Mouse (Mus musculus): ENCODE data around the gene Insl3. TPM values are rescaled to one million over a fixed set of nuclear protein-coding genes. Genes with fewer than 3 reads are reported as not detected.
A peak's percentile ranks its signal among the peaks of the same experiment; 100 is the strongest.

Gene Insl3
- polyA plus RNA-seq, 1 experiment from 2014 or later: 0.37 TPM

DNA sequence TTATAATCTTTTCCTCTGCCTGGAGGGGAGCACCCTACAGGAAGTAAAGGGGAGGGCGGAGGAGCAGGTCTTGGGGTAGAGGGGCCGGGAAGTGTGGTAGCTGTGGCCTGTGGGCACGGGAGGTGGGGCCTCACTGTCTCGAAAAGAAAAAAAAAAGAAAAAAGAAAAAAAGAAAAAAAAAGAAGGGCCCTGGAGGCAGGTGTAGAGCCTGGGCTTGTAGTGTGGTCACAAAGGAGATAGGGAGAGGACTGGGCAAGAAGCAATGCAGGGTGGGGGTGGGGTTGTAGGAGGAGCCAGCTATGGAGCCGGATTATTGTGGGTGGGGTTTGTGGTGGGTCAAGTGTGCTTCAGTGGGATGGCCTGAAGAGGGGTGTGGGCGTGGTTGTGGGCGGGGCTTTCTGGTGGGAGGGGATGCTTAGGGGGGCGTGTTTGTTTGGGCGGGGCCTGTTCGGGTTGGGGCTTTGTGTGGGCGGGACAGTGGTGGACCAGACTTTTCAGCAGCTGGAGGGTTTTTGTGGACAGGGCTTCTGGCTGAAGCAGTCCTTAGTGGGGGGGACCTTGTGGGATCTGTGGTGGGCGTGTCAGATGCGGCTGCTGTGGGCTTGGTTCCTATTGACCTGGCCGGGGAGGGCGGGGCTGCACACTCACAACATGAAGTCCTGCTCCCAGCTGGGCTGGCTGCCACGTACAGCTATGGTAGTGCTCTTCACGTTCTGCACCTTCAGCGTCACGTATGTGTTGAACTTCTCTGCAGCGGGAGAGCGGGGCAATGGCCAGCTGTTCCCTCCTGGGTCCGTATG, 23.5 kb upstream of the Insl3 start:
- H3K4me1 ChIP-seq (replicated peaks; ENCODE audit: control insufficient read depth, insufficient read depth, low read length): peaks cover 11% of the 10 kb centered on the region
- H3K9ac ChIP-seq (ENCODE audit: low read depth, low read length): peak overlapping the region; percentile 7; the same call in 1 of the 2 replicates
- H3K27me3 ChIP-seq (ENCODE audit: control insufficient read depth, insufficient read depth, low read length): peaks cover 19% of the 10 kb centered on the region
- H3K4me3 ChIP-seq (ENCODE audit: low read depth, low read length): no peak overlapping the region; the same call in 1 of the 2 replicates
- peak; percentile 78 for ATAC-seq (ENCODE audit: low FRiP score)
- whole genome bisulfite sequencing: 4% methylated on average over 21 of the region's 22 CpGs
- peak; percentile 86 for DNase-seq (ENCODE audit: low spot score)
- no peaks in the 10 kb centered on the region for H3K9me3 ChIP-seq (ENCODE audit: control insufficient read depth, low read length)
- H3K27ac ChIP-seq (ENCODE audit: low read depth, low read length): no peak overlapping the region
- peak overlapping the region; percentile 28 for H3K4me2 ChIP-seq (replicated peaks; ENCODE audit: low read depth, low read length)
- no peaks in the 10 kb centered on the region for H3K36me3 ChIP-seq (ENCODE audit: control insufficient read depth, insufficient read depth, low read length)

DNA sequence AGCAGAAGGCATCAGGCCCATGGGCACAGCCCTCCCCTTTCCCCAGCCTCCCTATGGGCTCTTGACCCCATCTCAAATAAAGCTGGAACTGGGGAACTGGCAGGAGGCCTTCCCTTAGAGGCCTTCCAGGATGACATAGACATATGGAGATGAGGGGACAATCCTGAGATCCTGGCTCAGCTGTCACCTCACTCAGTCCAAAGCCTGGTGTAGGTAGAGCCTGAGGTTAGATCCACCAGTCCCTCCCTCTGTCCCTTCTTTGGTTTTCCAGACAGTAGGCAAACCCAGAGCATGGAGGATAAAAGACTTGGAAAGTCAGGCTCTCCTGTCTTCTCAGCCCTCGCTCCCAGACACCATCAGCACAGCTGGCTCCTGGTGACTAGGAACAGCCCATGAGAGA, 22.2 kb upstream of the Insl3 start:
- peaks cover 16% of the 10 kb centered on the region for H3K27me3 ChIP-seq (ENCODE audit: control insufficient read depth, insufficient read depth, low read length)
- peaks cover 11% of the 10 kb centered on the region for H3K4me1 ChIP-seq (replicated peaks; ENCODE audit: control insufficient read depth, insufficient read depth, low read length)
- 38% methylated on average over 1 of the region's 1 CpGs for WGBS
- H3K4me3 ChIP-seq (ENCODE audit: low read depth, low read length): no peak overlapping the region
- H3K27ac ChIP-seq (ENCODE audit: low read depth, low read length): peak overlapping the region; percentile 69; the same call in 1 of the 2 replicates
- no peak overlapping the region for H3K9ac ChIP-seq (ENCODE audit: low read depth, low read length)
- DNase-seq (ENCODE audit: low spot score): no peak
- no peak for ATAC-seq (ENCODE audit: low FRiP score)
- H3K4me2 ChIP-seq (replicated peaks; ENCODE audit: low read depth, low read length): no peak overlapping the region
- H3K36me3 ChIP-seq (ENCODE audit: control insufficient read depth, insufficient read depth, low read length): no peaks in the 10 kb centered on the region
- no peaks in the 10 kb centered on the region for H3K9me3 ChIP-seq (ENCODE audit: control insufficient read depth, low read length)

DNA sequence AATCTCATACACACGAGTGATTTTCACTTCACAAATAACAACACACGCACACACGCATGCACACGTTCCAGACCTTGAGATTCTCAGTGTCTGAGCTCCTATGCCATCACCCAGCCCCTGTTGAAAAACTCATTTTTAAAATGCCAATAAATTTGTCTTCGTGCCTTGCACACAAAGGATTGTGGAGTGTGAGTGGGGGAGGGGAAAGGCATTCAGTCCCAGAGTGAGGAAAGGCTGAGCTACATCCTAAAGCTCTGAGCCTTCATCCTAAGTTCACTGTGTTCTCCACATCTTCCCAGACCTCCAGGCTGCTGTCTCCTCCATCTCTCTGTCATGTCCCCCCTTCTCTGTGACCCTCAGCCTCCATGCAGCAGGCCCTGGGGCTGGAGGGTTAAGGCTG, 21.8 kb upstream of the Insl3 start:
- Histone ChIP-seq H3K4me2 (replicated peaks; ENCODE audit: low read depth, low read length) (no peak overlapping the region), H3K27ac (ENCODE audit: low read depth, low read length) (peak overlapping the region; percentile 69), H3K9me3 (ENCODE audit: control insufficient read depth, low read length) (no peaks in the 10 kb centered on the region), H3K36me3 (ENCODE audit: control insufficient read depth, insufficient read depth, low read length) (no peaks in the 10 kb centered on the region), H3K4me3 (ENCODE audit: low read depth, low read length) (no peak overlapping the region), H3K4me1 (replicated peaks; ENCODE audit: control insufficient read depth, insufficient read depth, low read length) (peaks cover 11% of the 10 kb centered on the region), H3K27me3 (ENCODE audit: control insufficient read depth, insufficient read depth, low read length) (peaks cover 15% of the 10 kb centered on the region), H3K9ac (ENCODE audit: low read depth, low read length) (no peak overlapping the region)
- DNase-seq (ENCODE audit: low spot score) (peak; percentile 47), ATAC-seq (ENCODE audit: low FRiP score) (no peak)
- 48% methylated on average over 5 of the region's 5 CpGs for WGBS

DNA sequence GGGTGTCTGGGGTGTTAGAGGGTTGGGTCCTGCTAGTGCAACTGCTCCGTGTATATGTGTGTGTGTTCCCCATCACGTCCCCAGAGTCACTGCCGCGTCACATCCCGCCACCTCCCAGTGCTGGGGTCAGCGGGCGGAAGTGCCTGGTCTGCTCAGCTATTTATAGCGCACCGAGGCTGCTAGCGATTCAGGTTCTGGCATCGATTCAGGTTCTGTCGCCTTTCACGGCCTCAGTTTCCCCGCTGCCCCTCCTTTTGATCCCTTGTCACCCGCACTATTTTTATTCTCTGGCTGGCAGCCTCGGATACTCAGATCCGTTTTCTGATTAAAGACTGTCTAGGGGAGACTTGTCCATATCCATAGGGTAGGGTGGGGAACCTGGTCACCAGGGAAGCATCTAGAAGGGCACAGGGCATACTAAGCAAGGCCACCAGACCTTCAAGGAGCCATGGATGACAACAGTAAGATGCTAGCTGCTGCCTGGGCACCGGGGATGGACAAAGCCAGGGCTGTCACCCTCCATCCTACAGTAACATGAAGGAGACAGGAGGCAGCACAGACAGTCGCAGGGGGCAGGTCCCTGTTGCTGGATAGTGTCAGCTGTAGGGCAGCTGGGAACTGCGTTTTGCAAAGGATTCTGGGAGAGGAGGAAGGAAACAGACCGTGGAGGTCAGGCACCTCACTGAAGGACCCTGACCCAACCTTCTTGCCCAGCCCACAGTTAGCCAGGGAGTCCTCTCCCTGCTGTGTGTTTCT, 20.6 kb upstream of the Insl3 start:
- DNase-seq (ENCODE audit: low spot score) (peak; percentile 49), ATAC-seq (ENCODE audit: low FRiP score) (no peak)
- H3K36me3 ChIP-seq (ENCODE audit: control insufficient read depth, insufficient read depth, low read length): no peaks in the 10 kb centered on the region
- H3K27ac ChIP-seq (ENCODE audit: low read depth, low read length): peak overlapping the region; percentile 69; the same call in 1 of the 2 replicates
- H3K4me1 ChIP-seq (replicated peaks; ENCODE audit: control insufficient read depth, insufficient read depth, low read length): peaks cover 11% of the 10 kb centered on the region
- H3K4me3 ChIP-seq (ENCODE audit: low read depth, low read length): no peak overlapping the region
- H3K4me2 ChIP-seq (replicated peaks; ENCODE audit: low read depth, low read length): peak overlapping the region; percentile 31
- WGBS: 3% methylated on average over 21 of the region's 21 CpGs
- H3K9ac ChIP-seq (ENCODE audit: low read depth, low read length): peak overlapping the region; percentile 31; the same call in 1 of the 2 replicates
- no peaks in the 10 kb centered on the region for H3K9me3 ChIP-seq (ENCODE audit: control insufficient read depth, low read length)
- H3K27me3 ChIP-seq (ENCODE audit: control insufficient read depth, insufficient read depth, low read length): peaks cover 12% of the 10 kb centered on the region

DNA sequence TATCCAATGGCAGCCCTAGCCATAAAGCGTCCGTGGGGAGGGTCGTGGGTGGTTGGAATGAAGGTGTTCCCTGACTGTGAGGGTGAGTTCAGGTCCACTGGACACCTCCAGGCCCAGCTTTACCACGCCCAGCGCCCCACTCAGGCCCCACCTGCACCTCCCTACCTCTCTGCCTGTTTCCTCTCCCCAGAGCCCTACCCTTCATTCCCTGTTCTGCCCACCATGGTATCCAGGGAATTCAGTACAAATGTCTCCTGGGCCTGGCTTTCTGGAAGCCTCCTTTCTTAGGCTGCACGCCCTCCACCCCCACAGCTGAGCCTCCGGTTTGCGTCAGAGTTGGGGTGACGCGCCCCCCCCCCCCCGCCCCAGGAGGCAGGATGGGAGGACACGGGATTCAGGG, 18.8 kb upstream of the Insl3 start:
- no peaks in the 10 kb centered on the region for H3K9me3 ChIP-seq (ENCODE audit: control insufficient read depth, low read length)
- H3K36me3 ChIP-seq (ENCODE audit: control insufficient read depth, insufficient read depth, low read length): no peaks in the 10 kb centered on the region
- peak overlapping the region; percentile 40; the same call in 1 of the 2 replicates for H3K9ac ChIP-seq (ENCODE audit: low read depth, low read length)
- H3K4me2 ChIP-seq (replicated peaks; ENCODE audit: low read depth, low read length): peak overlapping the region; percentile 94
- 24% methylated on average over 4 of the region's 12 CpGs for WGBS
- H3K4me1 ChIP-seq (replicated peaks; ENCODE audit: control insufficient read depth, insufficient read depth, low read length): peaks cover 11% of the 10 kb centered on the region
- H3K27me3 ChIP-seq (ENCODE audit: control insufficient read depth, insufficient read depth, low read length): peaks cover 11% of the 10 kb centered on the region
- DNase-seq (ENCODE audit: low spot score) (no peak), ATAC-seq (ENCODE audit: low FRiP score) (peak; percentile 4; the same call in 1 of the 2 replicates)
- H3K4me3 ChIP-seq (ENCODE audit: low read depth, low read length): peak overlapping the region; percentile 77
- peak overlapping the region; percentile 17 for H3K27ac ChIP-seq (ENCODE audit: low read depth, low read length)

DNA sequence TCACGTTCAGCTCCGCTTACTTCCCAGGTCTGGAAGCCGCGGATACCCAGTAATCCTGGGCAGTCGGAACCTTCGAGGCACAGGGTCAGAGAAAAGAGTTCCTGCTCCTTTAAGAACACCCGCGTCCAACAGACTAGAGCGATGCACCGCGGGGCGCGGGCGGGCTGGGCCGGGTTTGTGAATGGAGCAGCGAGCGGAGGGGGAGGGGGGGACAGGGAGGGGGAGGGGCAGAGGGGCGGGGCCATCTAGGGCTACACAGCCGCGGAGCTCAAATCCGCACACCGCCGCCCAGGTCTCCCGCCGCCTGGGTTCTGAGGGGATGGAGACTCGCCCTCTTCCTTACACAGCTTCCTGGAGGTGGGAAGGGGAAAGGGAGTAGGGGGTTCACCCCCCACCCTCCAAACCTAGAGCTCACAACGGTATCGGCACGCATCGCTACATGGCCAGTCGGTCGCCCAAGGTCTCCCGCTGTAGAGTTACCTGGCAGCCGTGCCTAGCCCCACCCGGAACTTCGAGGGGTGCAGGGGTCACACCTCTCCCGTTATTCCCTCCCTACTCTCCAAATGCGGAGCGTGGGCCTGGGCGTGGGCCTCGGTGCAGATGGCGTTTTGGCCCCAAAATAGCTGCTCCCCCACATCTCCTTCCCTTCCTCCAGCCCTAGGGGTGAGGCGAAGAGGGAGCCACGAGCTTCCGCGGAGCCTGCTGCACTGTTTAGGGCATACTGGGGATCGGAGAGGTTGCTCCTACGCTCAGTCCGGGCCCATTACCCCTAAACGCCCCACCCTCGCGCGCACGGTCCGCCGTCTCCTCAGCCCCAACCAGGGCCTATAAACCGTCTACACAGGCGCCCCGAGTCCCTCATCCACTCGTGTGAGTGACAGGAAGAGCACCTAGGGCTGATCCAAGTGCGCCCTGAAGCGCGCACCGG, 18.1 kb upstream of the Insl3 start:
- ATAC-seq (ENCODE audit: low FRiP score) (peak; percentile 66), DNase-seq (ENCODE audit: low spot score) (peak; percentile 85)
- peaks cover 18% of the 10 kb centered on the region for H3K27me3 ChIP-seq (ENCODE audit: control insufficient read depth, insufficient read depth, low read length)
- H3K4me2 ChIP-seq (replicated peaks; ENCODE audit: low read depth, low read length): peak overlapping the region; percentile 94
- H3K9ac ChIP-seq (ENCODE audit: low read depth, low read length): peak overlapping the region; percentile 57
- peaks cover 11% of the 10 kb centered on the region for H3K4me1 ChIP-seq (replicated peaks; ENCODE audit: control insufficient read depth, insufficient read depth, low read length)
- peak overlapping the region; percentile 76 for H3K27ac ChIP-seq (ENCODE audit: low read depth, low read length)
- no peaks in the 10 kb centered on the region for H3K36me3 ChIP-seq (ENCODE audit: control insufficient read depth, insufficient read depth, low read length)
- H3K9me3 ChIP-seq (ENCODE audit: control insufficient read depth, low read length): no peaks in the 10 kb centered on the region
- H3K4me3 ChIP-seq (ENCODE audit: low read depth, low read length): peak overlapping the region; percentile 77
- WGBS: under 1% methylated on average over 53 of the region's 64 CpGs

DNA sequence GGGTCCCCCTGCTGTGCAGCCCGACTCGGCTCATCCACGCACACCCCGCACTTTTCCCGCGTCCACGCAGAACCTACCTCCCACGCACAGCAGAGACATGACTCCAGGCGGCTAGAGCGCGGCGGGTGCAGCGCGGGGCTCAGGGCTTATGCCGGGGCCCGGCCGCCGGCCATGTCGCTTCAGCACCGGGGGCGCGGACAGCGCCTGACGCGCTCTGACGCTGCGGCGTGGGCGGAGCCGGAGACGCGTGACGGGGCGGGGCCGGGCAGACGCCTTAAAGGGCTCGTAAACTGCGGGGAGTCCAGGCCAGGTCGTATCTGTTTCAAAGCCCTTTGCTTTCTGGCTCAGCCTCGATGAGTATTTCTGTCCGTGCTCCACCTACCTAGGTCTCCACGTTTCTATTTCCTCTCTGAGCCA, 17.5 kb upstream of the Insl3 start, which contains the start of gene Unc13a:
Unc13a (minus strand) TSS at position 209 of the 417 bp plus-strand sequence.
- Histone ChIP-seq H3K9me3 (ENCODE audit: control insufficient read depth, low read length) (no peaks in the 10 kb centered on the region), H3K36me3 (ENCODE audit: control insufficient read depth, insufficient read depth, low read length) (no peaks in the 10 kb centered on the region), H3K9ac (ENCODE audit: low read depth, low read length) (peak within 1 kb of the TSS; percentile 57), H3K4me1 (replicated peaks; ENCODE audit: control insufficient read depth, insufficient read depth, low read length) (peaks cover 11% of the 10 kb centered on the region), H3K4me3 (ENCODE audit: low read depth, low read length) (peak within 1 kb of the TSS; percentile 77), H3K27me3 (ENCODE audit: control insufficient read depth, insufficient read depth, low read length) (peaks cover 24% of the 10 kb centered on the region), H3K27ac (ENCODE audit: low read depth, low read length) (peak within 1 kb of the TSS; percentile 76), H3K4me2 (replicated peaks; ENCODE audit: low read depth, low read length) (peak within 1 kb of the TSS; percentile 94)
- under 1% methylated on average over 42 of the region's 42 CpGs for WGBS
- DNase-seq (ENCODE audit: low spot score) (peak; percentile 96), ATAC-seq (ENCODE audit: low FRiP score) (peak; percentile 64)

DNA sequence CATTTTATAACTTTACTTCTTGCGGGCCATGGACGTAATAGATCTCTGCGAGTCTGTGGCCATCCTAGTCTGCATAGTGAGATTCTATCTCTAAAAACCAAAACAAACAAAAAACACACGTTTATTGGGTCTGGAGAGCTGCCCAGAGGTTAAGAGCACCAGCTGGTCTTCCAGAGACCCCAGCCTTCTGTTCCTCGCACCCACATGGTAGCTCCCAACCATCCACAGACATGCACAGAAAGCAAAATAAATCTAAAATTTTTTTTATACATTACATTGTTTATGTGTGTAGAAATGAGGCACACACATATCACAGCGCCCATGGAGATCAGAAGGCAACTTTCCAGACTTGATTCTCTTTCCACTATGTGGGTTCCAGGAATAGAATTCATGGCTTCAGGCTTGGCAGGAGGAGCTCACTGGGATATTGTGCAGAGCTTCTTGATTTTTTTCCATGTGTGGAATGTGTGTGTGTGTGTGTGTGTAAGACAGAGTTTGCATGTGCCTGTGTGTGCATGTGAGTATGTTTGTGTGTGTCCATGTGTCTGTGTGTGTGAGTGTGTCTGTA, 16.8 kb upstream of the Insl3 start:
- no peak overlapping the region for H3K27ac ChIP-seq (ENCODE audit: low read depth, low read length)
- H3K36me3 ChIP-seq (ENCODE audit: control insufficient read depth, insufficient read depth, low read length): no peaks in the 10 kb centered on the region
- H3K9ac ChIP-seq (ENCODE audit: low read depth, low read length): peak overlapping the region; percentile 44; the same call in 1 of the 2 replicates
- no peak overlapping the region for H3K4me3 ChIP-seq (ENCODE audit: low read depth, low read length)
- ATAC-seq (ENCODE audit: low FRiP score): no peak
- peaks cover 31% of the 10 kb centered on the region for H3K27me3 ChIP-seq (ENCODE audit: control insufficient read depth, insufficient read depth, low read length)
- H3K4me2 ChIP-seq (replicated peaks; ENCODE audit: low read depth, low read length): peak overlapping the region; percentile 94; the same call in 1 of the 2 replicates
- peaks cover 10% of the 10 kb centered on the region for H3K4me1 ChIP-seq (replicated peaks; ENCODE audit: control insufficient read depth, insufficient read depth, low read length)
- WGBS: 67% methylated on average over 6 of the region's 6 CpGs
- no peak for DNase-seq (ENCODE audit: low spot score)
- no peaks in the 10 kb centered on the region for H3K9me3 ChIP-seq (ENCODE audit: control insufficient read depth, low read length)

Data from hindbrain, embryonic 11.5 days (tissue).